Mouse (Mus musculus): ENCODE results near the gene Dapk2.

DNA sequence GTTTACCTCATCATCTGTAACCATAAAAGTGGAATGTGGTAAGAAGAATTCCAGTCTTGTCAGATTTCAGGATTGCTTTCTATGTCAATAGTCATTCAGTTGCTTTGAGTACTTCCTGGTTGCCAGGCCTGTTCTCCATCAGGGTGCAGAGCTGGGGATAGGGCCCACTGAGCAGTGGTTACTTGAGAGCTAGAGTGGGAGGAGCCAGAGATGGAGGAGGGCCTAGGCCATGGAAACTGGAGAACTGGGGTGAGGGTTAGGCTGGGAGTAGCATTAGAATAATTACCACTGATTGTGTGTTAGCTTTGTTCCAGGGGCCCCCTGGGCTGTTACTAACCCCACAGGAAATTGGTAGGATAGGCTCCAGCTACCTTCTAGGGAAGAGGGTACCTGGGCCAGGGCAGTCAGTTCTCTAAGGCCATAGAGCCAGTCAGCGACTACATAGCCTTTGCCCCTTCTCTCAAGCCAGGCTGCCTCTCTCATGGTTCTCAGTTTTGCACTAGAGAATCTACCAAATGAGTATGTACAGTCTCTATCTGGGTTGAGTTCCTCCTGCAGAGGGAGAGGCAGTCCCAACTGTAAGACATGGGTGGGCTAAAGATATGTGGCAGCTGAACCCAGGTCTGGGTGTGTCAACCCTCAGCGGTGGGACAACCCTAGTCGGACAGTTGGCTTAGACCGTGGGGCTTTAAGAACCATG is 23.3 kb downstream of the Dapk2 start:
- TF ChIP-seq POLR2A (IDR thresholded peaks at IDR 0.05; ENCODE audit: low read depth, low read length) (no peak), CTCF (IDR thresholded peaks at IDR 0.05; ENCODE audit: borderline replicate concordance, insufficient read depth, low read length) (no peak)
